Mouse (Mus musculus) olfactory bulb, adult 2 months (tissue): ENCODE data around the gene Armc9.

ENCODE experiments used
- CTCF ChIP-seq: fragments of 200-500 bp; IDR thresholded peaks from 2 replicates; pipeline ENCODE4 v1.5.1; 2012; ENCODE audit warnings: low read depth, mild to moderate bottlenecking, low read length, moderate library complexity; ENCODE audit not compliant: insufficient read depth
- POLR2A ChIP-seq: fragments of 200-500 bp; IDR thresholded peaks from 2 replicates; pipeline ENCODE4 v1.6.1; 2012; ENCODE audit warnings: mild to moderate bottlenecking, low read depth, low read length, moderate library complexity; ENCODE audit not compliant: insufficient read depth

- no peak for TF ChIP-seq POLR2A
- TF ChIP-seq CTCF: no peak
These were observed 153.5 kb downstream of the Armc9 start for GRCm38 (mm10) chr1:86307871-86308641.
